Mouse (Mus musculus) ES-Bruce4 (cell line): ENCODE measurements around the gene Selenbp1. TPM values are rescaled to one million over a fixed set of nuclear protein-coding genes. Genes with fewer than 3 reads are reported as not detected.
"Not testable (repeated sequence)": the region's sequence is repeated elsewhere in the genome, so short reads cannot be mapped to it uniquely, and the experiment has no call there.

Experiments
- H3K27ac ChIP-seq: 2 replicates; pipeline ENCODE4 v1.5.1; 2012; ENCODE audit warnings: low read length, inconsistent platforms; ENCODE audit not compliant: insufficient read depth
- H3K27me3 ChIP-seq: 2 replicates; pipeline ENCODE4 v1.6.1; 2012; ENCODE audit warnings: mild to moderate bottlenecking, low read length, inconsistent platforms; ENCODE audit not compliant: control insufficient read depth, poor library complexity, insufficient read depth, severe bottlenecking
- H3K36me3 ChIP-seq: 2 replicates; pipeline ENCODE4 v1.6.1; 2012; ENCODE audit warnings: inconsistent platforms, mild to moderate bottlenecking, low read length, moderate library complexity; ENCODE audit not compliant: control insufficient read depth, poor library complexity, insufficient read depth, severe bottlenecking
- H3K4me1 ChIP-seq: one replicate; pipeline ENCODE4 v1.8.1; 2011; ENCODE audit warnings: low read length; ENCODE audit not compliant: control insufficient read depth, insufficient read depth
- H3K4me3 ChIP-seq: 2 replicates; pipeline ENCODE4 v1.5.1; 2011; ENCODE audit warnings: low read depth, mild to moderate bottlenecking, low read length
- H3K9ac ChIP-seq: 2 replicates; pipeline ENCODE4 v1.6.1; 2012; ENCODE audit warnings: low read depth, mild to moderate bottlenecking, inconsistent platforms; ENCODE audit not compliant: poor library complexity, severe bottlenecking
- H3K9me3 ChIP-seq: replicated peaks from 2 replicates; pipeline ENCODE4 v1.6.1; 2012; ENCODE audit warnings: mild to moderate bottlenecking, low read length, inconsistent platforms; ENCODE audit not compliant: control insufficient read depth, poor library complexity, insufficient read depth, severe bottlenecking
- CTCF ChIP-seq: IDR thresholded peaks from one replicate; pipeline ENCODE4 v1.8.1; 2011; ENCODE audit warnings: low read depth, low read length
- polyA plus RNA-seq: library from polyadenylated mRNA; stranded (reverse); fragments of >200 nt; gene quantifications from 2 replicates; pipeline ENCODE4 v1.2.4, GENCODE M21; 2011; ENCODE audit warnings: low read depth; ENCODE audit not compliant: missing spikeins, insufficient read depth, insufficient read length

Gene Selenbp1
- polyA plus RNA-seq, 1 experiment: 1.3 TPM

DNA sequence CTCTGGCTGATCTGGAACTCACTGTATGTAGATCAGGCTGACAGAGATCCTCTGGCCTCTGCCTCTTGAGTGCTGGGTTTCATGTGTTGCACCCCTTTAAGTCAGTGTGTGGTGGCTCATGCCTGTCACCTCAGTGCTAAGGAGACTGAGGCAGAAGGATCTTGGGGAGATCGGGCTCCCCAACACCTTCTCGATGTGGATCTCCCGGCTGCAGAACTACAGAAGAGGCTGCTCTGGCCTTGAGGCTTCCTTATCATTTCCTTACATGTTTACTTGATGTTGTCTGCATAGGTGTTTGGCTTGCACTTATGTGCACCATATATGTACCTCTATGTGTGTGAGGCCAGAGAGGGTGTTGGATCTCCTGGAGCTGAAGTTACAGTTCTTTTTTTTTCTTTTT is 1.7 kb downstream of the Selenbp1 start:
- not testable (repeated sequence) for H3K27ac ChIP-seq, H3K9me3 ChIP-seq, H3K4me3 ChIP-seq, H3K36me3 ChIP-seq, H3K9ac ChIP-seq, H3K4me1 ChIP-seq, H3K27me3 ChIP-seq

- not testable (repeated sequence) for H3K4me3 ChIP-seq, H3K27me3 ChIP-seq, H3K27ac ChIP-seq, H3K9me3 ChIP-seq, H3K4me1 ChIP-seq, H3K9ac ChIP-seq, H3K36me3 ChIP-seq
These were observed 2.5 kb downstream of the Selenbp1 start for GRCm38 (mm10) chr3:94935332-94935731.

DNA sequence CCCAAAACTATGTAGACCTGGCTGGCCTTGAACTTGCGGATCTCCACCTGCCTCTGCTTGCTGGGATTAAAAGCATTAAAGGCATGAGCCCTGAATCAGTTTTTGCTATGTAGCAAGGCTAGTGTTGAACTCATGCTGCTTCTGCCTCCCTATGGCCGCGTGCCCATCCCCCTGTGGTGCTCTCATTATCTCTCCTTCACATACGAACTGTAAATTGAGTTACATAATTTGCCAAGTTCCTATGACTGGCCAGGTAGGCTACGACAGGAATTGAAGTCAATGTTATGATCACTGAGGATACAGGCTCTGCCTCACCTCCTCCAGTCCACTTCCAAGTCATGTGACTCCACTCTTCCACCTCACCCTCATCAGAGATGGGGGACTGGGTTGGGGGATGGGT is 3.3 kb downstream of the Selenbp1 start:
- not testable (repeated sequence) for H3K27ac ChIP-seq, H3K4me1 ChIP-seq, H3K27me3 ChIP-seq, H3K4me3 ChIP-seq, H3K36me3 ChIP-seq, H3K9ac ChIP-seq, H3K9me3 ChIP-seq

DNA sequence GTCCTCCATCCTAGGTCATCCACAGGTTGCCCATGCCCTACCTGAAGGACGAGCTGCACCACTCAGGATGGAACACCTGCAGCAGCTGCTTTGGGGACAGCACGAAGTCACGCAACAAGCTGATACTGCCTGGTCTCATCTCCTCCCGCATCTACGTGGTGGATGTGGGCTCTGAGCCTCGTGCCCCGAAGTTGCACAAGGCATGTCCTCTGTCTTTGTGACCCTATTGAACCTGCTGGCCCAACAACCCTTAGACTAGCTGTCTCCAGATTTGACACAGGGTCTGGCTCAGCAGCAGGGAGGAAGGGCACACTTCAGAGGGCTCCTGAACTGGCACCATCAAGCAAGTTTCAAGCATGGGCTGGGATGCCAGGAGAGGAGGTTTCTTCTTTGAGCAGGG is 4.3 kb downstream of the Selenbp1 start:
- H3K27ac ChIP-seq, H3K4me1 ChIP-seq: not testable (repeated sequence)

DNA sequence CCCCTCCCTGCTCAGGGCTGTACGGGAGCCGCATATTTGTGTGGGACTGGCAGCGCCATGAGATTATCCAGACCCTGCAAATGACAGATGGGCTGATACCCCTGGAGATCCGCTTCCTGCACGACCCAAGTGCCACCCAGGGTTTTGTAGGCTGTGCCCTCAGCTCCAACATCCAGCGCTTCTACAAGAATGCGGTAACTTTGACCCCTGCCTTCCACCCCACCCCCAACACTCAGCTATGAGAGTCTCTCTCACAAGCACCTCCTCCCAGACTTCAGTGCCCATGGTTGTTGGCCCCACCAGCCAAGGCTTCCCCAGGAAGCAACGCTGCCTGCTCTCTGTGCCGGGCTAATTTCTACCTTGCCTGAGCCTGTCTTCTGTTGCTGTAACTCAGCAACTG is 7.2 kb downstream of the Selenbp1 start:
- not testable (repeated sequence) for H3K9me3 ChIP-seq, H3K27ac ChIP-seq, H3K9ac ChIP-seq, H3K4me1 ChIP-seq, H3K27me3 ChIP-seq, H3K4me3 ChIP-seq, H3K36me3 ChIP-seq

More for the DNA sequence above, 4.3 kb downstream of the Selenbp1 start:
- not testable (repeated sequence) for H3K4me3 ChIP-seq, H3K36me3 ChIP-seq, H3K9me3 ChIP-seq, H3K27me3 ChIP-seq, H3K9ac ChIP-seq

- not testable (repeated sequence) for H3K36me3 ChIP-seq, H3K27me3 ChIP-seq, H3K9me3 ChIP-seq, H3K27ac ChIP-seq, H3K9ac ChIP-seq, H3K4me1 ChIP-seq, H3K4me3 ChIP-seq
These were observed 9.5 kb downstream of the Selenbp1 start for GRCm38 (mm10) chr3:94942211-94942967.

- not testable (repeated sequence) for H3K4me3 ChIP-seq, H3K36me3 ChIP-seq, H3K27me3 ChIP-seq
These were observed 10.8 kb downstream of the Selenbp1 start for GRCm38 (mm10) chr3:94943706-94944105.

More at GRCm38 (mm10) chr3:94943706-94944105, 10.8 kb downstream of the Selenbp1 start:
- TF ChIP-seq CTCF: peak; percentile 39
- H3K4me1 ChIP-seq, H3K27ac ChIP-seq, H3K9ac ChIP-seq, H3K9me3 ChIP-seq: not testable (repeated sequence)
